Comparison of ENCODE assay signal across 10 mouse cellular contexts in genomic region chr16:66706476-66706875, GRCm38 (mm10).
"Had no signal": no experiment of that assay in that cellular context is flagged by ENCODE, and none has a peak within 500 bp of the region (broad histone marks: within the 10 kb centered on the region; RNA-seq: fewer than 3 reads in every experiment).

No protein-coding gene starts in this region.

- DNase-seq: right cerebral cortex, adult 18-20 months; right cerebral cortex, postnatal 14 days; right cerebral cortex, postnatal 4 days; spleen, adult 18-20 months; thymus, adult 18-20 months; thymus, adult 2 months; thymus, postnatal 14 days; thymus, postnatal 25 days; thymus, postnatal 36 days; thymus, postnatal 4 days had no signal
